Mouse (Mus musculus) T-helper 17 cell (primary cell): Measurements from ENCODE around the gene Arhgef3.

ENCODE experiments used
- in situ Hi-C, 2 experiments: fragments of 300-600 bp; cut with MboI, MseI; formaldehyde crosslinking; loops; 1 replicate in 1 of 2; 2 replicates in 1 of 2; pipeline ENCODE4 v1.15.1; 2025; ENCODE audit warnings: high pct_unique_total_duplicates in 2 of 2

Gene Arhgef3

GRCm38 (mm10) chr14:27355937-27356336, 241.2 kb downstream of the Arhgef3 start:
- in situ Hi-C loops, result no loop called here

DNA sequence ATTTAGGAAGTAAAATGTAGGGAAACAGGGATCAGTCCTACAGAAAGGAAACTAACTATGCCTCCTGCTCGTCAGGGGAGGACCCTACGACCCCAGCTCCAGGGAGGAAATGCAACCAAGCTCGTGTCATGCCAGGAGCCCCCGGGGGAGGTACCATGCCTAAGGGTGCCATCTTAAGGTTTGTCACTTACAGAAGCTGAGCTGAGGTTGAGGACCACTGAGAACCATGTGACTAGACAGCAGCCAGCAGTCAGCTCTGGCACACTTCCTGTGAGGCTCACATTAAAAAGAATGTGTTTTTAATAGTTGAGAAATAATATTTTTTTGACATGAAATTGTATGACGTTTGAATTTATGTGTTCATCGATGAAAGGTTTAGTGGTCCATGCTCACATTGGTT, 242.4 kb downstream of the Arhgef3 start:
- in situ Hi-C loops, result no loop called here

- in situ Hi-C loops, result no loop called here
These were observed 243.5 kb downstream of the Arhgef3 start for GRCm38 (mm10) chr14:27358202-27358601.

GRCm38 (mm10) chr14:27360849-27361248, 246.2 kb downstream of the Arhgef3 start:
- in situ Hi-C loops, result no loop called here

GRCm38 (mm10) chr14:27361514-27361913, 246.8 kb downstream of the Arhgef3 start:
- in situ Hi-C loops, result no loop called here

GRCm38 (mm10) chr14:27364668-27365257, 250.1 kb downstream of the Arhgef3 start:
- in situ Hi-C loops, result no loop called here

DNA sequence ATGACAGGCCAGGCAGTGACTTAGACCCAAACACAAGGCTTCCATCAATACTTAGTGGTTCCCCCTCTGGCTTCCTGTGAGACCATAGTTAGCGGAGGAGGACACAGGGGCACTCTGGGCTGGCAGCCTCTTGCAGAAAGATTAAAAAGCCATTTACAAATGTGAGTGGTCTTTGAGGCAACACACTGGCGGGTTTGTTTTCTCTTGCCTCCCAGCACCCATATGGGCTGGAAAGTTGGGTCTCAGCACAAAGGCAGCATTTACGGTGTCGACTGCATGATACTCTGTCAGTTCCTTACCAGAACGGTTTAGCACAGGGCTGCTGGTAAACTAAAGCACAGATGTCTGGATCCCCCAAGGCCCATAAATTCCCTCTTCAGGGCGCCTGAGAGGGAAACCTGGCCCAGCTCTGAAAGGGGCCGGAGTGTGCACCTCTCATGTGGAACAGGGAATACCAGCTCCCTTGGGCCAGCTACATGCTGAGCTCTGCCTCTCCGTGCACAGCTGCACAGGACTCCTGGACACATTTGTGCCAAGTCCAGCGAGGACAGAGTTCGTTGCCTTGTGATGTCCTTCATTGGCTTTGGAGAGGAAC, 252.5 kb downstream of the Arhgef3 start:
- in situ Hi-C loops, result no loop called here

DNA sequence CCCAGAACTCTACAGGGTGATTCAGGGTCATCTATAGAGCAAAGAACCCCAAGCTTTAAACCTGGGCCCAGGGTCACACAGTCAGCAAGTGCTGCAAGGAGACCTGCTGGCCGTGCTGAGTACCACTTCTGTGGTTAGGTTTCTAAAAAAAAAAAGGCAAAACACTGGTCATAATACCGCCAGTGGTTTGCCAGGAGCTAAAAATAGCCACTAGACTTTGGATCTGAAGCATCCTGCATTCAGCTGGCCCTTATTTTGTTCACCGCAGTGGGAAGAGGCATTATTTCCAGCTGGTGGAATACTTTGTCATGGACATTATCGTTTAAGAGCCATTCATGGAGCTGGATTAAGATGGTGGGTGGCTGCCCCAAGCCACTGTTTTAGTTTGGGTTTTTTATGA, 253.9 kb downstream of the Arhgef3 start:
- in situ Hi-C loops, result no loop called here

DNA sequence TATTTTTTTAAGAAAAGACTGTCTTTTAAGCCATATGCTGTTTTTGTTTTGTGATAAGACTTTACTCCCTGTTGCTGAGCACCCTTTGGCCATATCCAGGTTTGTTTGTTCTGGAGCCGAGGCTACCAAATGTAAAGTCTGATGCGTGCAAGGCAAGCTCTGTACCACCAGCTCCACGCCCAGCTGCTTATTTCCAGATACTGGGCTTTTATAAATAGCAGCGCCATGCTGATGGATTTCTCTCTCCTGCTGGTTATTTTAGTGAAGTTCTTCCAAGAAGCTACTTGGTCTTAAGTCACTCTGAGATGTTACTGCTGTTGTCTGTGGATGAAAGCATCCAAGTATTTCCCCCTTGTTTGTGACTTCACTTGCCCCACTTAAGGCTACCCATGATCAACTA, 254.8 kb downstream of the Arhgef3 start:
- in situ Hi-C loops, result no loop called here

DNA sequence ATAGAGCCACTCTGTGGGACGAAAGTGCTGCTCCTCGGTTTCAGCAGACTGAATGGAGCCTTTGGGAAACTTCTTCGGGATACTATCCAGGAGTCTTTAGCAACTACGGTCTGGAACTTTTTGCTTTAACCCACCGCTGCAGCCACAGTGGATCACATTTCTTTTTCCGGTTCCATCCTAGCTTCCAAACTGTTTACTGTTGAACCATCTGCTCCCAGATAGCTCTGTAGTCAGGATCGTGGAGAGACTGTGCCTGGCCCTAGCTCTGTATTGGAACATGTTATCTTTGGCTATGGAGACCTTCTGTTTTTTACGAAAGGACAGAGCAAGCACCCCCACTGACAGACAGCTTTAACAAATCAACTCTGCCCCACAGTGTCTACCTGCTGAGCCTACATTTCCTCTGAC, 257.0 kb downstream of the Arhgef3 start:
- in situ Hi-C loops, result no loop called here

DNA sequence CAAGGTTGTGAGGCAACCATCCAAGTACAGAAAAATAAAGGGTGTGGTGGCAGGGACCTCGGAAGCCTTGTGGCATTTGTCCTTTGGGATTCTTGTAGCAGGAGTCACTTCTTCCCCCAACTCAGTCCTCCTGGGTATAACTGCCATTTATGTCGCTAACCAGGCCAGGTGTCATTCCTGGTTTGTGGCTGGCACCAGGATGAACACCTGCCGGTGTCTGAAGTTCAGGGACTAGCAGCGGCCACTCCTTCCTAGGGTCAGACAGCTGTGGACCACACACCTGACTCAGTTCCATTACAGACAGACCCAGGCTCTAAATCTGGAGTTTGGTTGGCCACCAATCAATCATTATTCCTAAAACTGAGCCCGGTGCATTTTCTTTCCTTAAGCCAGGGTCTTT, 258.8 kb downstream of the Arhgef3 start:
- in situ Hi-C loops, result no loop called here

DNA sequence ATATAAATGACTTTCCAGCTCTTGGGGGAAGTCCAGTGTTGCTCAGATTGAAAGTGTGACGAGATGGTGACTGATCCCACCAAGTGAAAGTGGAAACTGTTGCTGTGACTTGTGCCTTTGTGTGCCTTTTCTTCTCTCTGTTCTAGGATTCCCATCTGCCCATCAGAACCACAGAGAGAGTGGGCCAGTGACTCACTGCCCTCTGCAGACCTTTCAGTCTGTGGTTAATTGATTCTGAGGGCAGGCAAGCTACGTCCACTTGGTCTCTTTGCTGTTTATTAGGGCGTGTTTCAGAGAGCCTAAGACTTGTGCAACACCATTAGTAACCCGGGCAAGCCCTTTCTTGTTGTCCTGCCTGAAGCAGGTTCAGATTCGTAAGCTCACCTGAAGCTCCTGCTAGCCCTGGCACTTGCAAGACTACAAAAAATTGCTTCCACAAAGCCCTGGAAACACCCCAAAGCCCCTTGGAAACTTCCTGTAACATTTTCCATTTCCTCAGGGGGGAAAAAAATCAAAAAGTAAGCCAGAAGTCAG, 261.5 kb downstream of the Arhgef3 start:
- in situ Hi-C loops, result no loop called here

DNA sequence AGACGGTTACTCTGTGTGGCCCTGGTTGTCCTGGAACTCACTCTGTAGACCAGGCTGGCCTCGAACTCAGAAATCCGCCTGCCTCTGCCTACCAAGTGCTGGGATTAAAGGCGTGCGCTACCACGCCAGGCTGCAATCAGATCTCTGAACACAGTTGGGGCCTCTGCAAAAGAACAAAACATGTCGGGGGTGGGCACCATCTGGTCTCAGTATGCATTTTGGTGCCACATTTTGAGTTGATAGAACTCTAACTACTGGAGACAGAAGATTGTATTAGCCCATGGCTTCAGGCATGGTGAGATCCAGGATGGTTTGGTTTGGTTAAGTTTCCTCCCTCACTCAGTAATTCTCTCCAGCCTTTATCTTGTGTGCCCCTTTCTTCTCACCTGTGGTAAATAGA, 264.0 kb downstream of the Arhgef3 start:
- in situ Hi-C loops, result no loop called here

DNA sequence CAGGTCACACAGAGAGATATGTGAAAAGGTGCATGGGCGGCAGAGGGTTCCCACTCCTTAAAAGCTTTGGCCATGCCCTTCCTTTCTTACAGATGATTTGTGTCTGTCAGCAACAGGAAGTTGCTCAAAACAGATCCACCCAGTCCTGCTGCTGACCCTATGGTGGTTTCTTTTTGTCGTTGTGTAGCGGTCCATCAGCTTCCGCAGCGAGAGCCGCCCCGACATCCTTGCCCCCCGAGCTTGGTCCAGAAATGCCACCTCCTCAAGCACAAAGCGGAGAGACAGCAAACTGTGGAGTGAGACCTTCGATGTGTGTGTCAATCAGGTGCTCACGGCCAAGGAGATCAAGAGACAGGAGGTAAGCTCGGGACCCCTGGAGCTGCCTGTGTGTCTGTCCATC, 264.7 kb downstream of the Arhgef3 start:
- in situ Hi-C loops, result no loop called here

DNA sequence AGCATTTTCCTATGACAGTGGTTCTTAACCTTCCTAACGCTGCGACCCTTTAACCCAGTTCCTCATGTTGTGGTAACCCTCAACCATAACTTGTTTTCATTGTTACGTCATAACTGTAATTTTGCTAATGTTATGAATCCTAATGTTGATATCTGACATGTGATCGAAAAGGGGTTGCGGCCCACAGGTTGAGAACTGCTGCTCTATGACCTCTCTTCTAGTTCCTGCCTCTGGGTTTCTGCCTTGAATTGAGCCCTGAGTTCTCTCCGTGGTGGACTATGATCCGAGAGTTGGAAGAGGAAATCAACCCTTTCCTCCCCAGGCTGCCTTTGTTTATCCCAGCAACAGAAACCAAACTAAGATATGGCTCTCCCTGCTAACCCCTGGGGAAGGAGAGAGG, 266.8 kb downstream of the Arhgef3 start:
- in situ Hi-C loops, result no loop called here

GRCm38 (mm10) chr14:27383321-27383830, 268.7 kb downstream of the Arhgef3 start:
- in situ Hi-C loops, result no loop called here

GRCm38 (mm10) chr14:27384143-27384542, 269.4 kb downstream of the Arhgef3 start:
- in situ Hi-C loops, result no loop called here

GRCm38 (mm10) chr14:27388616-27389015, 273.9 kb downstream of the Arhgef3 start:
- in situ Hi-C loops, result no loop called here

DNA sequence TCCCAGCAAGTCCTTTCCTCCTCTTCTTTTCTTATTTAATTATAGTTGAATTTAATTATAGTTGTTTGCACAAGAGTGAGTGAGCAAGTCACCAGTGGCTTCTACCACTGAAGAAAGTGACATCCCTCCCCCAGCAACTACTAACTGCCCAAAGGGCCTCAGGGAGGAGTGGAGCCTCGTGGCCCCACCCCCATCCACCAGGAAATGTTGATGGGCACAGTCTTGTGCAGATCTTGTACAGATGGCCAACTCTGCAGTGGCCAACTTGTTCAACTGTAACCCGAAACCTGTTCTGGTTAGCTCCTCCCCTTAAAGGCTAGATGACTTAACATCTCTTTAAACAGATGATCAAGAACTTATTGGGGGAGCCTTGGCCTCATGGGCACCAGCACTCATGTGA, 275.0 kb downstream of the Arhgef3 start:
- in situ Hi-C loops, result no loop called here

- in situ Hi-C loops, result no loop called here
These were observed 276.0 kb downstream of the Arhgef3 start for GRCm38 (mm10) chr14:27390663-27391062.

- in situ Hi-C loops, result no loop called here
These were observed 277.1 kb downstream of the Arhgef3 start for GRCm38 (mm10) chr14:27391776-27392308.

DNA sequence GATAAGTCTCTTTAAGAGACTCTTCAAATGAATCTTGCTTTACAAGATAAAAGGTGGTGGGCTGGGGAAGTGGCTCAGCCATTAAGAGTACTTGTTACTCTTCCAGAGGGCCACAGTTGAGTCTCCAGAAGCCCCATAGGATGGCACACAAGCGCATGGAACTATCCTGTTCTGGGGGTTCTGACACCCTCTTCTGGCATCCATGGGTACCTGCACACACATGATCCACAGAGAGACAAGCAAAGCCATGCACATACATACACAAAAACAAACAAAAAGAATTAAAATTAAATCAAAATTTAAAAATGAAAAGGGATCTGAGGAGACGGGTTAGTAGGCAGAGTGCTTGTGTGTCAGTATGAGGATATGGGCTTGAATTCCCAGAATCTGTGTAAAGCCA, 278.0 kb downstream of the Arhgef3 start:
- in situ Hi-C loops, result no loop called here

DNA sequence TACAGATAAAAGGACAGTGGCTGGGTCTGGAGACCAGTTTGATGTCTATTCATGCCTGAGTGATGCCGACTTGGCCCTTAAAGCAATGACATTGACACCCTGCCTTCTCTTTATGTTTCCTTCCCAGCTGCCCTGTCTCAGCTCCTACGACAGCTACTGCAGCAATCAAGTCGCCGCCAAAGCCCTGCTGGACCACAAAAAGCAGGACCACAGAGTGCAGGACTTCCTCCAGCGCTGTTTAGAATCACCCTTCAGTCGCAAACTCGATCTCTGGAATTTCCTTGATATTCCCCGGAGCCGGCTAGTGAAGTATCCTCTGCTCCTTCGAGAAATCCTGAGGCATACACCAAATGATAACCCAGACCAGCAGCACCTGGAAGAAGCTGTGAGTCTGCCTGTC, 279.1 kb downstream of the Arhgef3 start:
- in situ Hi-C loops, result no loop called here
